Mouse (Mus musculus) midbrain, embryonic 14.5 days (tissue): ENCODE measurements around the gene Gm5767. TPM values are rescaled to one million over a fixed set of nuclear protein-coding genes. Genes with fewer than 3 reads are reported as not detected.

Experiments used
- ATAC-seq: fragments of 200-750 bp; cut with Nextera tagmentation; 2 replicates; pipeline ENCODE4 v1.8.0; 2017; ENCODE audit warnings: moderate number of reproducible peaks, moderate library complexity; ENCODE audit not compliant: low FRiP score, low TSS enrichment
- DNase-seq: peaks from one replicate; pipeline ENCODE4 v3.0.0-alpha.2; 2015
- H3K27ac ChIP-seq: fragments of 300-500 bp; sonication (generic); replicated peaks from 2 replicates; pipeline ENCODE4 v1.5.1; 2014; ENCODE audit warnings: mild to moderate bottlenecking, low read depth, low read length, moderate library complexity
- H3K27me3 ChIP-seq: fragments of 300-500 bp; sonication (generic); 2 replicates; pipeline ENCODE4 v1.6.1; 2014; ENCODE audit warnings: low read length, control low read depth, mixed read lengths; ENCODE audit not compliant: control insufficient read depth, insufficient read depth
- H3K36me3 ChIP-seq: fragments of 300-500 bp; sonication (generic); 2 replicates; pipeline ENCODE4 v1.6.1; 2014; ENCODE audit warnings: low read length, control low read depth; ENCODE audit not compliant: control insufficient read depth, insufficient read depth
- H3K4me1 ChIP-seq: fragments of 300-500 bp; sonication (generic); 2 replicates; pipeline ENCODE4 v1.6.1; 2014; ENCODE audit warnings: mild to moderate bottlenecking, antibody characterized with exemption, low read length, control low read depth; ENCODE audit not compliant: control insufficient read depth, insufficient read depth
- H3K4me2 ChIP-seq: fragments of 300-500 bp; sonication (generic); 2 replicates; pipeline ENCODE4 v1.6.1; 2014; ENCODE audit warnings: mild to moderate bottlenecking, low read length, moderate library complexity
- H3K4me3 ChIP-seq: fragments of 300-500 bp; sonication (generic); replicated peaks from 2 replicates; pipeline ENCODE4 v1.5.1; 2014; ENCODE audit warnings: low read depth, low read length
- H3K9ac ChIP-seq: fragments of 300-500 bp; sonication (generic); replicated peaks from 2 replicates; pipeline ENCODE4 v1.6.1; 2014; ENCODE audit warnings: mild to moderate bottlenecking, low read length, moderate library complexity
- H3K9me3 ChIP-seq: fragments of 300-500 bp; sonication (generic); 2 replicates; pipeline ENCODE4 v1.6.1; 2016; ENCODE audit warnings: low read length, control low read depth, mixed read lengths; ENCODE audit not compliant: control insufficient read depth
- WGBS: fragments of 180-500 bp; shearing (Covaris S2); extraction: QIAGEN DNeasy Blood & Tissue Kit; methylation state at CpG from one replicate; pipeline ENCODE4 v1.1.7; 2014; 5-methylcytosine and 5-hydroxymethylcytosine counted together
- polyA plus RNA-seq: library from polyadenylated mRNA; unstranded; fragments of >200 nt; fragmentation: Nextera tagmentation; extraction: Ambion mirVana; gene quantifications from 2 replicates; pipeline ENCODE4 v1.2.1, GENCODE M21; 2014

Gm5767 gene
- polyA plus RNA-seq, 1 experiment from 2014 or later, result not detected

DNA sequence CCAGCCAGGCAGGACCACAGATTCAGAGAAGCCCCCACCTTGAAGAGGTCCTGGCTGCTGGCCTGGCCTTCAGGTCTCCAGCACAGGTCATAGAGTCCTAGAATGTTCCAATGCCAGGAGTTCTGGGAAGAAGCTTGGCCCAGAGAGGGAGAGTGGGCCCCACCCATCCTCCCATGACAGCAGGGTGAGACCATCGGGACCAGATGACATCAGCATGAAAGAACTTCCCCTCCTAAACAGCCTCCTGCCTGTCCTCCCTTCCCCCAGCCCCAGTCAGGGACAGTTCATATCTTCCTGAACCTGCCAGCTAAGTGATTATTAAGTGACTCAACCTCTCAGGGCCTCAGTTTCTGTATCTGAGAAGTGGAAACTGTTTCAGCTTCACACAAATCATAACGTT lies 14.1 kb upstream of the Gm5767 start:
- Histone ChIP-seq H3K27ac (no peak overlapping the region), H3K4me2 (no peak overlapping the region), H3K36me3 (peaks cover 29% of the 10 kb centered on the region), H3K4me1 (peaks cover 29% of the 10 kb centered on the region), H3K9ac (no peak overlapping the region), H3K9me3 (no peaks in the 10 kb centered on the region), H3K4me3 (no peak overlapping the region), H3K27me3 (no peaks in the 10 kb centered on the region)
- 72% methylated on average over 2 of the region's 2 CpGs for WGBS
- DNase-seq (no peak), ATAC-seq (no peak)

DNA sequence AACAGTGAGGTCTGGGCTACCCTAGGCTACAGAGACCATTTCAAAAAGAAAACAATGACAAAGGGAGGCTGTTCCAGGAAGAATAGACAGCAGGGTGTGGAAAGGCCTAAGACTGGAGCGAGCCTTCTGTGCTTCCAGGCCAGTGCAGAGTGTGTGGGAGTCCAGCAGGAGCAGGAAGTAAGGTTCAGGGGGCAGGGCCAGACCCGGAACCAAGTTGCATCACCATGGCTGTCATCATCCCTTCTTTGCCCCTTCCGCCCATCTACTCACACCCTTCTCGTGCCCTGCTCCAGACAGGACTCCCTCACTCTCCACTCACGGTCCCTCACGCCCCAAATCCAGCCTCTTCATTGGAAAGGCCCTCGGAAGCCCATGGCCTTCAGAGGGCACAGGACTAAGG lies 13.3 kb upstream of the Gm5767 start:
- H3K9me3 ChIP-seq, result no peaks in the 10 kb centered on the region

DNA sequence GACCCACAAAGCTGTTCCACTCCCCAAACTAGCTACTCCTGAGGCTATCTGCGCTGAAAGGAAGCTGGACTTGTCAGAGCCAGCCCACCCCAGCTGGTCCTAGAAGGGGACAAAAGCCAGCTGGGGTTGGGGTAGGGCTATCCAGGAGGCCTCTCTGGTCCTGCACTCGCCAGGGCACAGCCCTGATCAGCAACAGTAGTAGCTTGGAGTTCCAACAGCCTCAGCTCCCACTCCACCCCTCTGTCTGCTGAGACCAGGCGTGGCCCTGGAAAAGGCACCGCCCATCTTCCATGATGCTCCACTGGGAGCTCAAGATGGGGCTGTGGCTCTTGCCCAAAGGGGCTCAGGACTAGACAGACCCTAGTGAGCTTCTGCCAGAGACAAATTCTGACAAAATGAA lies 12.8 kb upstream of the Gm5767 start:
- no peak overlapping the region; the same call in 1 of the 2 replicates for H3K9ac ChIP-seq
- H3K4me3 ChIP-seq, result no peak overlapping the region
- DNase-seq (no peak), ATAC-seq (no peak)
- peaks cover 16% of the 10 kb centered on the region for H3K36me3 ChIP-seq
- WGBS, result 69% methylated on average over 4 of the region's 4 CpGs
- H3K4me1 ChIP-seq, result peaks cover 29% of the 10 kb centered on the region
- H3K27me3 ChIP-seq, result 0 out of 2 replicates have a peak, but pooled peaks cover under 1% of the 10 kb centered on the region
- H3K27ac ChIP-seq, result no peak overlapping the region
- no peak overlapping the region; the same call in 1 of the 2 replicates for H3K4me2 ChIP-seq
- H3K9me3 ChIP-seq, result no peaks in the 10 kb centered on the region

More for the DNA sequence above, 13.3 kb upstream of the Gm5767 start:
- H3K36me3 ChIP-seq, result peaks cover 21% of the 10 kb centered on the region
- H3K9ac ChIP-seq, result no peak overlapping the region; the same call in 1 of the 2 replicates
- ATAC-seq (no peak), DNase-seq (no peak)
- no peak overlapping the region for H3K27ac ChIP-seq
- no peaks in the 10 kb centered on the region for H3K27me3 ChIP-seq
- H3K4me3 ChIP-seq, result no peak overlapping the region
- H3K4me2 ChIP-seq, result no peak overlapping the region; the same call in 1 of the 2 replicates
- WGBS, result 89% methylated on average over 7 of the region's 7 CpGs
- H3K4me1 ChIP-seq, result peaks cover 29% of the 10 kb centered on the region

DNA sequence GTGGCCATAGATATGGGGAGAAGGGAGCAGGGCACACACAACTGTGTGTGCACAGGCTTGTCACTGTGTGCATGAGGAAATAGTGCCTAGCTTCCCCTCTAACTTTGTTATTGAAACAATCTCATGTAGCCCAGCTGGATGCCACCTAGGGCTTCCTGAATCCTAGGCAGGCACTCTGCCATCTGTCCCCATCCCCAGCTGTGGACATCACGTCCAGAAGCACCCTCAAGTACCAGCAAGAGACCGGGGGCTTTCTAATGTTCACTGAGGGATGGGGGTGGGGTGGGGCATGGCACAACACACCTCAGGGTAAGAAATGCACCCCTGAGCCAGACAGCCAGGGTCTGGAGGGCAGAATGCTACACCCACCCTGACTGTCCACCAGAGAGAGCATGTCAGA lies 12.2 kb upstream of the Gm5767 start:
- Histone ChIP-seq H3K9ac (no peak overlapping the region), H3K36me3 (peaks cover 10% of the 10 kb centered on the region), H3K4me2 (peak overlapping the region; percentile 95), H3K9me3 (no peaks in the 10 kb centered on the region), H3K27me3 (0 out of 2 replicates have a peak, but pooled peaks cover 5% of the 10 kb centered on the region), H3K27ac (no peak overlapping the region), H3K4me1 (peaks cover 29% of the 10 kb centered on the region), H3K4me3 (no peak overlapping the region)
- WGBS, result 60% methylated on average over 2 of the region's 2 CpGs
- ATAC-seq, result no peak
- no peak for DNase-seq

DNA sequence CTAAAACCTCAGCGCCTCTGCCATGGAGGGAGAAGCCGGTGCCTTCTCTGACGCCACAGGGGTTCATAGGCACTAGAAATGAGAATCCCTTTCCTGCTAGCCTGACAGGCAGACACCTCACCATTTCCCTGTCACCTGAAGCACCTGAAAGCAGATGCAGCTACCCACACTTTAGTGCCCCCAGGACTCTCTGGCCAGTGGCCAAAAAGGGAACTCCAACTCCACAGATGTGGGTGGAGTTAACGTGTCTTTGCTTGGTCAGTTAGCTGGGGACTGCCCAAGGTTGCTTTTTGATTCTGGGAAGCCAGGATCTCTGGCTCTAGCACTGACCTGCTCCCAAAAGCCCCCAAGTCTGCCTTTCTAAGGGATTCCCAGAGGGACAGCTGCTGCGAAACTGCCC lies 11.1 kb upstream of the Gm5767 start:
- Histone ChIP-seq H3K4me1 (peaks cover 29% of the 10 kb centered on the region), H3K9ac (peak overlapping the region; percentile 74), H3K4me3 (peak overlapping the region; percentile 66), H3K4me2 (peak overlapping the region; percentile 95), H3K9me3 (no peaks in the 10 kb centered on the region), H3K36me3 (peaks cover 5% of the 10 kb centered on the region; the same call in 1 of the 2 replicates), H3K27ac (peak overlapping the region; percentile 78), H3K27me3 (0 out of 2 replicates have a peak, but pooled peaks cover 5% of the 10 kb centered on the region)
- DNase-seq (peak; percentile 43), ATAC-seq (no peak)
- WGBS, result 46% methylated on average over 5 of the region's 5 CpGs

DNA sequence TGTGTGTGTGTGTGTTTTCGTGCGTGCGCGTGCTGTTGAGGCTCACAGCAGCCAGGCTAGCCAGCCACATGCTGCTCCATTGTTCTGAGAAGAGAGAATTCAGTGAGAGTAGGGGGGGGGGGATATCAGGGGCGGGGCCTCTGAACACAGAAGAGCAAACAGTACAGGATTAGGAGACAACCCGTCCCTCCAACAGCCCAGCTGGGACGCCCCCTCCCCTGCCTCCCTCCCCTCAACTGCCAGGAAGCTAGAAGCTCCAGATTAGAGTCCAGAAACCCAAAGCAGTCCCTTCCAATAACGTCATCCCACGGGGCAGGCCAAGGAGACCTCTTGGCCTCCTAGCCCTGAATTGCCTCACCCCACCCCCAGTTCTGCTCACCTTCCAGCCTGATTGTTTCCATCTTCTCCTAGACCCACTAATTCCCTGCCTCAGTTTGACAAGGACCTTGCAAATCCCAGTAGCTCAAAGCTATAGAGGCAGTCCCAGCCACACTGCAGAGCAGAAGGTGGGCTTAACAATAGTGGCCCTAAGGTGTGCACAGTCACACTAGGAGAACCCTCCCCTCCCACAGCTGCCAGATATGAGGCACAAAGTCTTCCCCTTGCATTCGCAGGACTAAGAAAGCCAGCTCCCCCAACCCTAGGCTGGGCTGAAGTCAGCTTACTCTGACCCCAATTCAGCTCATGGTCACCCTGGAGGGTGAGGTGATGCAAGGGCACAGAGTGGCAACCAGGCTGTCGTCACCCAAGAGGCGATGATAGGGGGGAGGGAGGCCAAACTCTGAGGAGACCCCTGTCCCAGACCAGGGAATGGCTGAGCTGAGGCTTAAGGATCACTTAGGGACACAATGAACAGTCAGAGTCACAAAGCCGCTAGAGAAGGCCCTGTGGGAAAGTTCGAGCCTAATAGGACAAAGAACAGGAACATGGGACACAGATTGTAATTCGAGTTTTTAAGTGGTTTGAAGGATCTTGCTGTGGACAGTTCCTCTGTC lies 10.2 kb upstream of the Gm5767 start:
- peak overlapping the region; percentile 95 for H3K4me2 ChIP-seq
- no peaks in the 10 kb centered on the region for H3K9me3 ChIP-seq
- peak overlapping the region; percentile 66 for H3K4me3 ChIP-seq
- peak; percentile 72 for ATAC-seq
- H3K9ac ChIP-seq, result peak overlapping the region; percentile 74
- H3K4me1 ChIP-seq, result peaks cover 29% of the 10 kb centered on the region
- peak; percentile 78 for DNase-seq
- 2% methylated on average over 15 of the region's 15 CpGs for WGBS
- peaks cover 5% of the 10 kb centered on the region; the same call in 1 of the 2 replicates for H3K36me3 ChIP-seq
- H3K27ac ChIP-seq, result peak overlapping the region; percentile 78
- 0 out of 2 replicates have a peak, but pooled peaks cover 5% of the 10 kb centered on the region for H3K27me3 ChIP-seq

DNA sequence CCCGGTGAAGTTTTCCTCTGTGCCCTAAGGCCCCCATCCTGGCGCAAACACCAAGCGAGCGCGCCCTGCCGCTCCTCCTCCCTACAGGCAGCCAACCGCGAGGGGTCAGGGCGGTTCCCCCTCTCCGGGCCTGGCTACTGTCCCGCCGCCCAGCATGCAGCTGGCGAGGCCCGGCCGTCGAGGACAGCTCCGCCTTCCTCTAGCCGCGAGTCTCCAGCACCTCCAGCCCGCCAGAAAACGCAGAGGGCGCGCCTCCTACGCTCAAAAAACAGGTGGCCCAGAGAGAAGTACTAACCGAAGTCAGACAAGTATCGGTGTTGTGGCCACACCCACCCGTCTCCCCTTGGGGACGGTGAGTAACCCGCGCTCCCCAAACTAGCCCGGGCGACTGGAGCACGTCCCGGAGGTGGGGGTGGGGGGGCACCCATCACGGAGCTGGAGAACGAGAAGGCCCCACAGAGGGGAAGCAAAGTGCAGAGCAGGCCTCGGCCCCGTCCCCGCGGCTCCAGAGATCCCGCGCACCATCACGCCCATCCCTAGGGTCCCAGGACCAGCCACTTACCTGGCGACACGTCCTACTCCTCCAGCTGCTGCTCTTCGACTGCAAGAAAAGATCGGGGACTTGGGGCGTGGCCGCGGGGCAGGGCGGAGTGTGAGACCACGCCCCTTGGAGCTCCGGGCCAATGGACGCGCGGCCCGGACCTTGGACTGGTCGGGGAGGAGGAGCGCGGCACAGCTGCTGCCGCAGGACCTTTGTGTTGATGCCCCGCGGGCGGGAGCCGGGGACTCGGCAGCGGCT lies 8.8 kb upstream of the Gm5767 start, which contains the start of gene Carhsp1:
Carhsp1 (minus strand) TSS at position 605 of the 799 bp plus-strand sequence.
- peak within 1 kb of the TSS; percentile 78 for H3K27ac ChIP-seq
- H3K9ac ChIP-seq, result peak within 1 kb of the TSS; percentile 74
- no peaks in the 10 kb centered on the region for H3K36me3 ChIP-seq
- no peaks in the 10 kb centered on the region for H3K9me3 ChIP-seq
- H3K4me1 ChIP-seq, result peaks cover 29% of the 10 kb centered on the region
- DNase-seq (peak; percentile 97), ATAC-seq (peak; percentile 90)
- H3K4me2 ChIP-seq, result peak within 1 kb of the TSS; percentile 95
- under 1% methylated on average over 67 of the region's 67 CpGs for WGBS
- peak within 1 kb of the TSS; percentile 66 for H3K4me3 ChIP-seq
- H3K27me3 ChIP-seq, result 0 out of 2 replicates have a peak, but pooled peaks cover 5% of the 10 kb centered on the region

DNA sequence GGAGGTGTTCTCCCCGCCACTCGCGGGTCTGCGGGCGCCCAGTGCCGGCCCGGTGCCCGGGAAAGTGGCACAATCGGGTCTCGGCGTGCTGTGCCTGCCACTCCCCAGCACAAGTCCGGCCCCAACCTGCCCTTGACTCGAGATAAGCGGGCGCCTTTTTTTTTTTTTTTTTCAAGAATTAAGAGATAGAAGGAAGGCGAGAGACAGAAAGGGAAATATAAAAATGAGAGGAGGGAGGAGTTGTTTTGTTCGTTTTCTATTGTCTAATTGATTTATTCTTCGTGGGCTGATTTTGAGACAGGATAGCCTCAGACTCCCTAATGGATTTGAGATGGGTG lies 8.3 kb upstream of the Gm5767 start:
- Histone ChIP-seq H3K36me3 (no peaks in the 10 kb centered on the region), H3K27ac (0 out of 2 replicates have a peak overlapping the region, but pooled peaks have one; percentile 39), H3K9ac (peak overlapping the region; percentile 74), H3K27me3 (0 out of 2 replicates have a peak, but pooled peaks cover 5% of the 10 kb centered on the region), H3K4me3 (peak overlapping the region; percentile 66), H3K9me3 (no peaks in the 10 kb centered on the region), H3K4me1 (peaks cover 29% of the 10 kb centered on the region), H3K4me2 (peak overlapping the region; percentile 95)
- DNase-seq (no peak), ATAC-seq (no peak)
- under 1% methylated on average over 18 of the region's 18 CpGs for WGBS
